Mouse (Mus musculus) forebrain, embryonic 14.5 days (tissue): ENCODE measurements at regions not wholly inside any gene's neighbourhood (a gene's known extent, or its start where the extent isn't known, plus 50 kb on each side); places are given as distances from the start of the nearest gene placed in this dataset.

Source experiments
- ATAC-seq: fragments of 200-750 bp; cut with Nextera tagmentation; 2 replicates; pipeline ENCODE4 v1.8.0; 2017; ENCODE audit warnings: mild to moderate bottlenecking, moderate library complexity
- DNase-seq: peaks from one replicate; pipeline ENCODE4 v3.0.0-alpha.2; 2015; ENCODE audit warnings: low spot score
- H3K27ac ChIP-seq: fragments of 300-500 bp; sonication (generic); 2 replicates; pipeline ENCODE4 v1.5.1; 2014; ENCODE audit warnings: low read depth, mild to moderate bottlenecking, control low read depth, low read length, moderate library complexity
- H3K27me3 ChIP-seq: fragments of 300-500 bp; sonication (generic); replicated peaks from 2 replicates; pipeline ENCODE4 v1.6.1; 2014; ENCODE audit warnings: low read length, control low read depth, mixed read lengths; ENCODE audit not compliant: control insufficient read depth, insufficient read depth
- H3K36me3 ChIP-seq: fragments of 300-500 bp; sonication (generic); 2 replicates; pipeline ENCODE4 v1.6.1; 2014; ENCODE audit warnings: low read length, control low read depth; ENCODE audit not compliant: control insufficient read depth, insufficient read depth
- H3K4me1 ChIP-seq: fragments of 300-500 bp; sonication (generic); 2 replicates; pipeline ENCODE4 v1.6.1; 2014; ENCODE audit warnings: antibody characterized with exemption, low read length, control low read depth; ENCODE audit not compliant: control insufficient read depth, insufficient read depth
- H3K4me2 ChIP-seq: fragments of 300-500 bp; sonication (generic); 2 replicates; pipeline ENCODE4 v1.6.1; 2014; ENCODE audit warnings: mild to moderate bottlenecking, control low read depth, low read length
- H3K4me3 ChIP-seq: fragments of 300-500 bp; sonication (generic); 2 replicates; pipeline ENCODE4 v1.5.1; 2014; ENCODE audit warnings: low read depth, low read length, control low read depth
- H3K9ac ChIP-seq: fragments of 300-500 bp; sonication (generic); 2 replicates; pipeline ENCODE4 v1.6.1; 2014; ENCODE audit warnings: mild to moderate bottlenecking, low read length, control low read depth, moderate library complexity
- H3K9me3 ChIP-seq: fragments of 300-500 bp; sonication (generic); replicated peaks from 2 replicates; pipeline ENCODE4 v1.6.1; 2016; ENCODE audit warnings: low read length, control low read depth, mixed read lengths; ENCODE audit not compliant: control insufficient read depth
- WGBS: fragments of 180-500 bp; shearing (Covaris S2); extraction: QIAGEN DNeasy Blood & Tissue Kit; methylation state at CpG from one replicate; pipeline ENCODE4 v1.1.7; 2014; 5-methylcytosine and 5-hydroxymethylcytosine counted together

GRCm38 (mm10) chr1:133487171-133487901 is 63.2 kb upstream of the Sox13 start:
- H3K4me3 ChIP-seq: no peak overlapping the region
- no peaks in the 10 kb centered on the region for H3K36me3 ChIP-seq
- WGBS: 83% methylated on average over 8 of the region's 8 CpGs
- no peak for DNase-seq
- no peaks in the 10 kb centered on the region for H3K27me3 ChIP-seq
- H3K27ac ChIP-seq: no peak overlapping the region
- H3K9ac ChIP-seq: no peak overlapping the region
- no peak for ATAC-seq
- no peak overlapping the region for H3K4me2 ChIP-seq
- no peaks in the 10 kb centered on the region for H3K9me3 ChIP-seq
- peaks cover 7% of the 10 kb centered on the region for H3K4me1 ChIP-seq

DNA sequence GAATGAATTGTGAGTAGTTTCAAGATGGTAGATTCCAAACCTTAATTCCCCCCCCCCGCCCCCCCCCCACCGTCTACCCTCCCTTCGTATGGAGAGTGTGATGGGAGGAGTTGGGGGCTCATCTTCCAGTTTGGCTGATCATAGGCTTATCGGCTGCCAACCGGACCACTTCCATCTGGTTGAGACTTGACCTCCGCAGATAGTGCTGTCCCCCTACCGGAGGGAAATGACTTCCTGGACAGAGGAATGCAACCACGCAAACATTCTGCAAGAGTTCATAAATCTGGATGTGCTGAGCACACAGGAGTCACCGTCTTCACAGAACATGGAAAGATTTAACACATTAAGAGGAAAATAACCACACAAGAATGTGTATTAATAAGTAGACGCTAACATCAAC is 62.2 kb upstream of the Sox13 start:
- Histone ChIP-seq H3K36me3 (no peaks in the 10 kb centered on the region), H3K4me2 (no peak overlapping the region), H3K27ac (no peak overlapping the region), H3K27me3 (no peaks in the 10 kb centered on the region), H3K4me1 (no peaks in the 10 kb centered on the region), H3K9ac (no peak overlapping the region), H3K9me3 (no peaks in the 10 kb centered on the region), H3K4me3 (no peak overlapping the region)
- ATAC-seq: no peak
- 76% methylated on average over 10 of the region's 10 CpGs for WGBS
- DNase-seq: no peak

- no peak overlapping the region for H3K4me2 ChIP-seq
- ATAC-seq (no peak), DNase-seq (no peak)
- H3K27ac ChIP-seq: no peak overlapping the region
- H3K36me3 ChIP-seq: no peaks in the 10 kb centered on the region
- no peaks in the 10 kb centered on the region for H3K27me3 ChIP-seq
- no peak overlapping the region for H3K9ac ChIP-seq
- H3K4me1 ChIP-seq: no peaks in the 10 kb centered on the region
- no peak overlapping the region for H3K4me3 ChIP-seq
- WGBS: 53% methylated on average over 5 of the region's 5 CpGs
- H3K9me3 ChIP-seq: no peaks in the 10 kb centered on the region
Observed at GRCm38 (mm10) chr1:133482891-133483290, 58.7 kb upstream of the Sox13 start.

DNA sequence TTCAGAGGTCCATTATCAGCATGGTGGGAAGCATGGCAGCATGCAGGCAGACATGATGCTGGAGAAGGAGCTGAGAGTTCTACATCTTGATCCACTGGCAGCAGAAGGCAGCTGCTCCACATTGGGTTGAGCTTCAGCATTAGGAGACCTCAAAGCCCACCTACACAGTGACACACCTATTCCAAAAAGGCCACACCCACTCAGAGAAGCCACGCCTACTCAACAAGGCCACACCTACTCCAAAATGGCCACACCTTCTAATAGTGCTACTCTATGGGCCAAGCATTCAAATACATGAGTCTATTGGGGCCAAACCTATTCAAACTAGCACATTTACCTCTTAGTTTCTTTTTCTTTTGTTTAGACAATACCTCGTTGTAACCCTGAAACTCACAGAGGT is 50.4 kb upstream of the Sox13 start:
- H3K4me2 ChIP-seq: no peak overlapping the region
- no peak overlapping the region for H3K9ac ChIP-seq
- no peaks in the 10 kb centered on the region for H3K36me3 ChIP-seq
- no peak for ATAC-seq
- 78% methylated on average over 2 of the region's 2 CpGs for WGBS
- H3K27me3 ChIP-seq: no peaks in the 10 kb centered on the region
- DNase-seq: no peak
- no peaks in the 10 kb centered on the region for H3K9me3 ChIP-seq
- no peak overlapping the region for H3K4me3 ChIP-seq
- H3K4me1 ChIP-seq: 0 out of 2 replicates have a peak, but pooled peaks cover 2% of the 10 kb centered on the region
- no peak overlapping the region for H3K27ac ChIP-seq
